Mouse (Mus musculus): Measurements from ENCODE around the gene Usp8. TPM values are rescaled to one million over a fixed set of nuclear protein-coding genes. Genes with fewer than 3 reads are reported as not detected.

Gene Usp8
- polyA plus RNA-seq, 1 experiment from 2014 or later, result 37.7 TPM

DNA sequence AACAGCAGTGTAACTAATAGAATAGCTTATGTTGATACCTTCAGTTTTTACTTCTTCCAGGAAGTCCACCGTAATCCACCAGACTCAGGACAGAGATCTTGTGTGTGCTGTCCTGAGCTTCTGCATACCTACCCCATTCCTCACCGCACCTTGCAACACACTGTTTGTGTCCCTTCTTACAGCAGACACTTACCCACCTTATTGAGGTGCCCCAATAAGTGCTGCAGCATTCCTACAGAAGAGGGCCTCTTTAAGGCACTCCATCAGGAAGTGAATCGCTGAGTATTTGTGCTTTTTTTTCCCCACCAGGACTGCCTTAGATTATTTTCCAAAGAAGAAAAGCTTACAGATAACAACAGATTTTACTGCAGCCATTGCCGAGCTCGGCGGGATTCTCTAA lies 48.5 kb downstream of the Usp8 start:
- no peak overlapping the region for H3K27ac ChIP-seq
- no peaks in the 10 kb centered on the region for H3K27me3 ChIP-seq (replicated peaks)
- H3K9me3 ChIP-seq, result no peaks in the 10 kb centered on the region
- no peak overlapping the region for H3K4me2 ChIP-seq
- H3K9ac ChIP-seq, result no peak overlapping the region
- WGBS, result 96% methylated on average over 6 of the region's 6 CpGs
- peaks cover 54% of the 10 kb centered on the region for H3K36me3 ChIP-seq
- no peak overlapping the region for H3K4me3 ChIP-seq (replicated peaks)
- no peak for ATAC-seq (ENCODE audit: insufficient read depth, low FRiP score, low read depth)
- no peaks in the 10 kb centered on the region for H3K4me1 ChIP-seq

- peaks cover 52% of the 10 kb centered on the region for H3K36me3 ChIP-seq
- no peaks in the 10 kb centered on the region for H3K4me1 ChIP-seq
- no peaks in the 10 kb centered on the region for H3K9me3 ChIP-seq
- no peaks in the 10 kb centered on the region for H3K27me3 ChIP-seq (replicated peaks)
- H3K27ac ChIP-seq, result no peak overlapping the region
- no peak overlapping the region for H3K4me3 ChIP-seq (replicated peaks)
- ATAC-seq (ENCODE audit: insufficient read depth, low FRiP score, low read depth), result no peak
- no peak overlapping the region for H3K4me2 ChIP-seq
- 91% methylated on average over 7 of the region's 7 CpGs for WGBS
- H3K9ac ChIP-seq, result no peak overlapping the region
Observed at GRCm38 (mm10) chr2:126759351-126759750, 52.2 kb downstream of the Usp8 start.

DNA sequence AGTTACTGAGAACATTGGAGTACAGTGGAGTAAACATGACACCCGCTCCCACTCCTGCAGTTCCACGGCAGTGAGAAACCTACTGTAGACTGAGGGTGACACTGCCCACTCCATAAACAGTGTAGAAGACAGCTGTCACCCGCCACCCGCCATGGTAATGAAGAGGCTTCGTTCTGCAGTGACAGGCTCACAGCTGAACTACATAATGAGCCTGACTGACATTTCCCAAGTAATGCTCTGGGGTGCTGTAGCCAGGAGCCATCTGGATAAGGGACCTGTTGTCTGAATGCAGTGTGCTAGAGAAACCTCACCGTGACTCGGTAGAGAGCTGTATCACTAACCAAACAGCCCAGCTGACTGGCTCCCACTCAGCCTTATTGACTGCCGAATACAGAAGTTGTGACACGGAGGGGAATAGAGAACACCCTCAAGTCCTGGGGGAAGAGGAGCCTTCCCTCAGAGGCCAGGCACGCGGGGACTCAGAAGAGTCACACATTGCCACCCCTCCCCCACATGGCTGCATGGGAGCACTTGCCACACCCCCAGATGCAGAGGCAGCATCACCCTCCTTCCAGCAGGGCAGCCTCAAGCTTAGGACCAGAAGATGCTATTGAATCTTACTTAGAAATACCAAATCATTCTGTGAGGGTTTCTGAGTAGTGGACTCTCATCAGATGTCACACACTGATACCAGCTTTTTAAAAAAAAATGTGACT lies 58.9 kb downstream of the Usp8 start:
- no peak overlapping the region for H3K4me3 ChIP-seq (replicated peaks)
- H3K4me2 ChIP-seq, result no peak overlapping the region
- no peak overlapping the region for H3K27ac ChIP-seq
- peaks cover 15% of the 10 kb centered on the region for H3K36me3 ChIP-seq
- H3K27me3 ChIP-seq (replicated peaks), result no peaks in the 10 kb centered on the region
- no peaks in the 10 kb centered on the region for H3K9me3 ChIP-seq
- WGBS, result 43% methylated on average over 11 of the region's 11 CpGs
- no peak overlapping the region for H3K9ac ChIP-seq
- no peaks in the 10 kb centered on the region for H3K4me1 ChIP-seq
- 0 out of 2 replicates have a peak, but pooled peaks have one; percentile 18 for ATAC-seq (ENCODE audit: insufficient read depth, low FRiP score, low read depth)

- H3K36me3 ChIP-seq, result peaks cover under 1% of the 10 kb centered on the region; the same call in 1 of the 2 replicates
- 97% methylated on average over 3 of the region's 3 CpGs for WGBS
- no peak overlapping the region for H3K4me2 ChIP-seq
- H3K27ac ChIP-seq, result no peak overlapping the region
- no peaks in the 10 kb centered on the region for H3K9me3 ChIP-seq
- ATAC-seq (ENCODE audit: insufficient read depth, low FRiP score, low read depth), result 0 out of 2 replicates have a peak, but pooled peaks have one; percentile 18
- no peaks in the 10 kb centered on the region for H3K27me3 ChIP-seq (replicated peaks)
- no peak overlapping the region for H3K4me3 ChIP-seq (replicated peaks)
- H3K9ac ChIP-seq, result no peak overlapping the region
- no peaks in the 10 kb centered on the region for H3K4me1 ChIP-seq
Observed at GRCm38 (mm10) chr2:126767599-126767998, 60.5 kb downstream of the Usp8 start.

- ATAC-seq (ENCODE audit: insufficient read depth, low FRiP score, low read depth), result no peak
- Histone ChIP-seq H3K4me1 (no peaks in the 10 kb centered on the region), H3K4me2 (no peak overlapping the region), H3K36me3 (no peaks in the 10 kb centered on the region), H3K27me3 (replicated peaks) (no peaks in the 10 kb centered on the region), H3K9me3 (no peaks in the 10 kb centered on the region), H3K4me3 (replicated peaks) (no peak overlapping the region), H3K9ac (no peak overlapping the region), H3K27ac (no peak overlapping the region)
- WGBS, result 70% methylated on average over 4 of the region's 4 CpGs
Observed at GRCm38 (mm10) chr2:126768194-126768593, 61.1 kb downstream of the Usp8 start.

DNA sequence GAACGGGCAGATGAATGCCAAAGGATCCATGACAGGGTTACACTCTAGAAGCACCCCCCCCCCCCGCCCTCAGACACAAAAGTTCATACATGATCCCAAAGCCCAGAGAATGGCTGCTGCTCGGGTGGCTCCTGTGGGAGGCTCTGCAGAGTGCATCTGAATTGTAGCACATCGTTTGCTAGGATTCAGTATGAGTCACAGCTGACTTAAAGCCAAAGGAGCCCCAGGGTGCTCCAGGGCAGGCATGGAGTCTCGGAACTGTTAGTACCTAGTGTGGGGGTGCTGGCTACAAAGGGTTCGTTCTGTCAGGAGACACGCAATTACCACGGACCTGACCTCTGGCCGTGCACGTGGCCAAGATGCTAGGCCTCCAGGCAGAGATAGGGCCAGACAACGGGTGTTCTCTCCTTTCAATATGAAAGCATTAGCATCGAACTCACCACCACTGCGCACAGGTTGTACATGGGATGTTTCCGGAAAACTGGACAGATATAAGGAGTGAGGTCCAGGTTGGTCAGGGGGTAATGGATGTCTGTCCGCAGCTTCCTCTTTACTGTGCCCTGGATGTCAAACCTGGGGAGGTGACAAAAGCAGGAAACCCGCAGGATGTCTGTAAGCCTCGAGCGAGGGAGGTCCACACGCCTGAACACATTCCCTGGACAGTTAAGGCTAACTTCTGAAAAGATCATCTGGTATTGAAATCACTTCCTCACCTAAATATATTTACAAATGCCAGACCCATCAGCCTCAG lies 62.5 kb downstream of the Usp8 start:
- Histone ChIP-seq H3K9me3 (no peaks in the 10 kb centered on the region), H3K9ac (no peak overlapping the region), H3K4me3 (replicated peaks) (no peak overlapping the region), H3K36me3 (no peaks in the 10 kb centered on the region), H3K27me3 (replicated peaks) (no peaks in the 10 kb centered on the region), H3K27ac (no peak overlapping the region), H3K4me2 (no peak overlapping the region), H3K4me1 (no peaks in the 10 kb centered on the region)
- WGBS, result 67% methylated on average over 19 of the region's 19 CpGs
- no peak for ATAC-seq (ENCODE audit: insufficient read depth, low FRiP score, low read depth)

DNA sequence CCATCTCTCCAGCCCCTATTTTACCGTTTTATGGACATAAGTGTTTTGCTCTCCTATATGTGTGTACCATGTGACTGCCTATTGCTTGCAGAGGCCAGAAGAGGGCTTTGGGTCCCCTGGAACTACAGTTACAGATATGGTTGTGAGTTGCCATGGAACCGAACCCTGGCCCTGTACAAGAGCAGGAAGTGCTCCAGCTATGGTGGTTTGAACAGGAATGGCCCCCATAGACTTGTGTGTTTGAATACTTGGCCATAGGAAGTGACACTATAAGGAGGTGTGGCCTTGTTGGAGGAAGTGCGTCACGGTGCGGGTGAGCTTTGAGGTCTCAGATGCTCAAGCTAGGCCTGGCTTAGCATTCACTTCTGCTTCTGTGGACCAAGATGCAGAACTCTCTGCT lies 65.1 kb downstream of the Usp8 start:
- Histone ChIP-seq H3K4me3 (replicated peaks) (no peak overlapping the region), H3K27ac (no peak overlapping the region), H3K4me1 (no peaks in the 10 kb centered on the region), H3K36me3 (no peaks in the 10 kb centered on the region), H3K9ac (no peak overlapping the region), H3K9me3 (no peaks in the 10 kb centered on the region), H3K4me2 (no peak overlapping the region), H3K27me3 (replicated peaks) (no peaks in the 10 kb centered on the region)
- 88% methylated on average over 5 of the region's 5 CpGs for WGBS
- ATAC-seq (ENCODE audit: insufficient read depth, low FRiP score, low read depth), result no peak

DNA sequence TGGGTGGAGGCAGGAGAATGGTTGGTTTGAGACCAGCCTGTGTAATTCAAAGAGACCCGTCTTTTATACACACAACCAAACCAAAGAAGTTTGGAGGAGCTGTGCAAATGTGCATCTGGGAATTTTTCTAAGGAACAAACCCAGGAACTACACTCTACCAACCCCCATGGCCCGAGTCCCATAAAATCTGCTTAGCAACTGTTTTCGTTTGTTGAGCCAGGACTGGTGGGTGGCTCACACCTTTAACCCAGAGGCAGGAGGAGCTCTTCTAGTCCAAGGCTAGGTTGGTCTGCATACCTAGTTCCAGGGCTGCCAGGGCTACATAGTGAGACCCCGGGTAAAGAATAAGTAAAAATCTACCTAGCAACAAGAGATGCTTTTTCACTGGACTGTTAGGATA lies 68.8 kb downstream of the Usp8 start:
- WGBS, result 73% methylated on average over 4 of the region's 4 CpGs
- H3K27ac ChIP-seq, result no peak overlapping the region
- no peak overlapping the region for H3K9ac ChIP-seq
- H3K4me3 ChIP-seq (replicated peaks), result no peak overlapping the region
- no peak for ATAC-seq (ENCODE audit: insufficient read depth, low FRiP score, low read depth)
- H3K4me2 ChIP-seq, result no peak overlapping the region
- H3K27me3 ChIP-seq (replicated peaks), result no peaks in the 10 kb centered on the region
- no peaks in the 10 kb centered on the region for H3K4me1 ChIP-seq
- no peaks in the 10 kb centered on the region for H3K36me3 ChIP-seq
- no peaks in the 10 kb centered on the region for H3K9me3 ChIP-seq

GRCm38 (mm10) chr2:126776416-126776815 lies 69.3 kb downstream of the Usp8 start:
- Histone ChIP-seq H3K36me3 (no peaks in the 10 kb centered on the region), H3K9me3 (no peaks in the 10 kb centered on the region), H3K27me3 (replicated peaks) (no peaks in the 10 kb centered on the region), H3K4me3 (replicated peaks) (no peak overlapping the region), H3K4me2 (no peak overlapping the region), H3K4me1 (no peaks in the 10 kb centered on the region), H3K27ac (no peak overlapping the region), H3K9ac (no peak overlapping the region)
- 37% methylated on average over 1 of the region's 1 CpGs for WGBS
- ATAC-seq (ENCODE audit: insufficient read depth, low FRiP score, low read depth), result no peak

- Histone ChIP-seq H3K4me1 (no peaks in the 10 kb centered on the region), H3K4me3 (replicated peaks) (no peak overlapping the region), H3K9me3 (no peaks in the 10 kb centered on the region), H3K27ac (no peak overlapping the region), H3K27me3 (replicated peaks) (no peaks in the 10 kb centered on the region), H3K9ac (no peak overlapping the region), H3K36me3 (no peaks in the 10 kb centered on the region), H3K4me2 (no peak overlapping the region)
- WGBS, result 77% methylated on average over 4 of the region's 4 CpGs
- ATAC-seq (ENCODE audit: insufficient read depth, low FRiP score, low read depth), result no peak
Observed at GRCm38 (mm10) chr2:126778806-126779205, 71.7 kb downstream of the Usp8 start.

- Histone ChIP-seq H3K9ac (no peak overlapping the region), H3K27me3 (replicated peaks) (no peaks in the 10 kb centered on the region), H3K36me3 (no peaks in the 10 kb centered on the region), H3K4me1 (no peaks in the 10 kb centered on the region), H3K9me3 (no peaks in the 10 kb centered on the region), H3K4me2 (no peak overlapping the region), H3K4me3 (replicated peaks) (no peak overlapping the region), H3K27ac (no peak overlapping the region)
- WGBS, result 86% methylated on average over 10 of the region's 10 CpGs
- no peak for ATAC-seq (ENCODE audit: insufficient read depth, low FRiP score, low read depth)
Observed at GRCm38 (mm10) chr2:126780286-126780685, 73.2 kb downstream of the Usp8 start.

- no peak overlapping the region for H3K4me3 ChIP-seq (replicated peaks)
- WGBS, result 88% methylated on average over 1 of the region's 1 CpGs
- no peak overlapping the region for H3K9ac ChIP-seq
- no peak overlapping the region for H3K27ac ChIP-seq
- no peak overlapping the region for H3K4me2 ChIP-seq
- ATAC-seq (ENCODE audit: insufficient read depth, low FRiP score, low read depth), result no peak
- H3K27me3 ChIP-seq (replicated peaks), result no peaks in the 10 kb centered on the region
- no peaks in the 10 kb centered on the region for H3K4me1 ChIP-seq
- H3K36me3 ChIP-seq, result no peaks in the 10 kb centered on the region
- H3K9me3 ChIP-seq, result no peaks in the 10 kb centered on the region
Observed at GRCm38 (mm10) chr2:126781478-126781877, 74.3 kb downstream of the Usp8 start.
